Mouse (Mus musculus) ES-CJ7 (cell line): Measurements from ENCODE around the gene Sp2.

Experiments used
- DNase-seq: peaks from one replicate; pipeline ENCODE4 v3.0.0; 2011; ENCODE audit warnings: low read depth, low spot score

The Sp2 gene

DNA sequence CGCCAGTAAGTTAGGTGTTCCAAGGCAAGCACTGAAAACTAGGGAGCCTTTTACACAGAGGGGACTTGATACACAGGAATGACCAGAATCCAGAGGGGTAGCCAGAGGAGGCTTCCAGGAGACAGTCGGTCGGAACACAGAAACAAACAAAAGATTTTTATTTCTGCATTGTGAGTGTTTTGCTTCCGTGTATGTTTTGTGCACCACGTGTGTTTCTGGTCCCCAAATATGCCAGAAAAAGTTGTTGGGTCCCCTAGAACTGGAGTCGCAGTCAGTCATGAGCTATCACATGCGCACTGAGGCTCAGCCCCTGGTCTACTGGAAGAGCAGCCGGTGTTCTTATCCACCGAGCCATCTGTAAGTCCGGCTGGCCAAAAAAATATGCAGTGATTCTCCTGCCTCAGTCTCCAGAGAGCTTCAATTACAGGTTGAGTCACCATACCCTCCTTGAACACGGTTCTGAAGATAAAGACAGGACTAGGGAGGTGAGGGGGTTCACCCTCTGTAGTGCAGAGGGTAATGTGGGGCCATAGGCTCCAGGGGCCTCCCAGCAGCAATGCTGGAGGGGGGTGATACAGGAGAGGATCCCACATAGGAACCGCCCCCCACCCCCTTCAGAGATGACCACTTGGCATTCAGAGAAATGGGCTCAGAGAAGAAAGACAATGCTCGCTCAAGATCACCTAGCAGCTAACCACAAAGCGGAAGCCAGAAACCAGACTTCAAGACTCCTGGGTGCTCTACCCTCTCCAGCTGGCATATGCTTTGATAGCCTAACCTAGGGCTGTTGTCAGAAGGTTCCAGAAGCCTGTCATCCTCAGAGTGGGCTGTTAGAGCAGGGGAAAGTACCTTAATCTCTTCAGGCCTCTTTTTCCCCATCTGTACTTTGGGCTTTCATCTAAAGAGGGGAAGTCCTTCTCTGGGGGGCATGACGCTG is 13.3 kb upstream of the Sp2 start:
- DNase-seq: no peak

DNA sequence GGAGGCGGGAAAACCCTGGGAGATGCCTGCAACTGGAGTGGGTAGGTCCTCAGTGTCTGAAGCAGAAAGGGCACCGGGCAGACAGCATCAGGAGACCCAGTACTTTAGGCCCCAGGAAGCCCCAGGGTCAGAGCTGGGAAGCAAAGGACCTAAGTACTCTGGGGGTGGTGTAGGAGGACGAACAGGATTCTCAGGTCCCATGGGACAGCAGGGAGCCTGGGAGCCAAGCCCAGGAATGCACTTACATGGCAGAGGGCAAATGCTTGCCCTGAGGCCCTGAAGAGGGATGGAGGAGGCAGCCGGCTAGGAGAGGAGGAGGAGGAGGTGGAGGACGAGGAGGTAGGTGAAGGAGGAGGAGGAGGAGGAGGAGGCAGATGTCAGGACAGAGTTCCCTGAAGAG is 12.3 kb upstream of the Sp2 start:
- no peak for DNase-seq

DNA sequence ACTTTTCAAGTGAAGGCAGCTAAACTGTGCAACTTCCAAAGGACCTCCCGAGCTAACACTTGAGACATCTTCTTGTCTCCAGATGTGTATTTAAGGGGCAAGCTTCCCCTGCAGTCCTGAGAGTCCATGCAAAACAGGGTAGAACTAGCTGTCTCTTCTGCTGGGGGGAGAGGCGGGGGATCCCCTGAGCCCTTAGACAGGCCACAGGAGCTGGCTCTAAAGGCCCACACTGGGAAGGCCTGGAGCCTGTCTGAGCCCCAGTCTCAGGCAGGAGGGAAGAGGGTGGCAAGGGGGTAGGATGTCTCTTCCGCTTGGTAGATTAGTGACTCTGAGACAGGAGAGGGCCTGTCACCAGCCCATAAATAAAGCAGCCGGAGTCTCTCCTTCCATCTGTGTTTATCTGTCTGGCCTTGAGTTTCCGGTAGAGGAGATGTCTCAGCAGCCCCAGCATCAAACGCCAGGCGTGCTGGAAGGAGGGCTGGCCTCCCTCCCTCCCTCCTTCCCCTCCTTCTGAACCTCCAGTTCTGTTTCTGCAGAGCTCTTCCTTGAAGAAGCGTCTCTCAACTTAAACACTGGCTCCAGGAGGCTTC is 10.1 kb upstream of the Sp2 start:
- no peak for DNase-seq

DNA sequence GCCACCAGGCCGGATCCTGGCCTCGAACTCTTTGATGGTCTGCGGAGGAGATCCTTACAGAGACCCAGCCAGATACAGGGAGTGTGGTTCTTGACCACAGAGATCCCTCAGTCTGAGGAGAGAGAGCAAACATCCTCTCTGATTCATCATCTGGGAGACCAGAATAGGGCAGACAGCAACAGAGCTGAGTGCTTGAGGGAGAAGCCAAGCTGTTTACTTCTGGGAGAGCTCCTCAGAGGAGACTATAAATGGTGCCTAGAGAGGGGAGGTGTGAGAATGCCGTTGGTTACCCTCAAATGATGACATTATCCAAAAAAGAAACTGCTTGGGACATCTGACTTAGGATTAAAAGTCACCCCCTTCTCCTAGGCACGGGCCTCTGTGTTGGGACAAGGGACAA is 8.7 kb upstream of the Sp2 start:
- DNase-seq: no peak

DNA sequence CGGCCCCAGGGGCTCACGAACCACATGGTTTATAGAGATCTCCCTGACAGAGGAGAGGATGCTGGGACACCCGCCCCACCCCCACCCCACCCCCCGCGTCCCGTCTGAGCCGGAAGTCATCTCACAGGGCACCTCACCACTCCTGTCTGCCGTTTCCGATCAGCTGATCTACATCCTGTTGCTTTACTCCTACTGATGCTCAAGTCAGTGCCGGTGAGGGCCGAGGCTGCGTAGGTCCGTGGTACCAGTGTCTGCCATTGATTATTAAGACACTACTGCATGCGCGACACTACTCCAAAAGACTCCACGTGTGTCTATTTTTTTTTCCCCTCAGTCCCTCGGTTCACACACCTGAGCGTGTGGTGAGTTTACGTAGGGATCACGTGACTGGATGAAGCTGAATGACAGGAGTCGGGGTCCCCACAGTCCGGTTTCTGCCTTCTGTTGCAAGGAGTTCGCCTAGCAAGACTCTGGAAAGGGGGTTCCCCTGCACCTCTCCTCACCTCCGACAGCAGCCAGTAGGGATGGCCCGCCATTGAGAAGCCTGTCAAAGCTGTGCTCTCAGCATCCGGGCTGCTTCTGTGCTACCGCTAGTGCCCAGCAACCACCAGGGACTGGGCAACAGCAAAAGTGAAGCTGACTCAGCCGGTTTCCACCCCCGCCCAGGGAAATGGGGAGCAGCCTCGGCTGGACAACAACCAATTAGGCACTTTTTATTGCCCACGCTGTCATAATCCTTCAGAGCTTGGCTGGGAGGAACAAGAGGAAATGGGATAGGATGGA is 5.3 kb upstream of the Sp2 start:
- peak; percentile 82 for DNase-seq

DNA sequence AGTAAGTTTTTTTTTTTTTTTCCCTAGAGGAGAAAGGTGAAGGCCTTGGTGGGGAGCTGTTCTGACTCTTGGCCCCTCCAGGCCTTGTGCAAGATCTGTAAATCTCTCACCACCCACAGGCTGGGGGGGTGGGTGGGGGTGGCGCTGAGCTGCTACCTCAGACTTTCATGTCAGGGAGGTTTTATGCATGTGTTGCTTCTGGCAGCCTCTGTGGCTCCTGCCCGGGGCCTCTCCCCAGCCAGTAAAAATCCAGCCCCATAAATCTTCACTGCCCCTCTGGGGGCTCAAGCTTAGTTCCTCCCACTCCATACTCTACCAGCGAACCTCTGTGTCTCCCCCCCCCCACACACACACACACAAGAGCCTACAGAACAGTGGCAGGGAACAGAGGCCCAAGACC is 3.7 kb upstream of the Sp2 start:
- no peak for DNase-seq

DNA sequence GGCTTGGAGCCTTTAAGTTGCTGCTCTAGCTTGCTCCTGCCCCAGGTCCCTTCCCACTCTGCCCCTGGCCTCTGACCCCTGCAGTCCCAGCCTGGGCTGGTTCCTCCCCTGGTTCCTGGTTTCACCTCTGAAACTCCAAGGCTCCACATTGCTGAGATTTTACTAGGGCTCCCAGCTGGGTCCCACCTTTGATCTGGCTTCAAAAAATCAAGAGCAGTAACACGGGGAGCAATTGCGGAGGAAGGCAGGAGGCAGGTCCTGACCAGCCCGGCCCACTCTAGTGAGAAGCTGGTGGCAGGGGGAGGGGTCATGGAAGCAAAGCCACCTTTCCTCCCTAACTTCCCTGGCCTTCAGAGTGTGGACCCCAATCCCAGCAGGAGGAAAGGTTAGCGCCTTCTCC is 2.1 kb upstream of the Sp2 start:
- no peak for DNase-seq

DNA sequence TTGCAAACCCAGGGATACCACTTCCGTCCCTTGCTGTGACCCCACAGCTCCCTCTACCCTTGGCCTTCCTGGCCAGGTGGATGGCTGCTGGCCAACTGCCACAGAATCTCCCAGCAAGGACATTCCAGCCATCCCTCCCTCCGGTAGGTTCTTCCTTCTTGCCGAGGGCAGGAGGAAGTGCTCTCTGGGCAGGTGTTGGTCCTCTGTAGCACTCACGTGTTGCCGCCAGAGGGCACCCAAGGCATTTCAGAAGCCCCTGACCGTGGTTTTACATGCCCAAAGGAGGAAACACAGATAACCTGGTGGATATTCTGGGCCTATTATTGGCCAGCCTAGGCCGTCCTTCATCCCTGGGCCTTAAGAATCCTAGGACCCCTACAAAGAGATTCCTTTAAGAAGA is 404 bp downstream of the Sp2 start:
- DNase-seq: peak; percentile 90

DNA sequence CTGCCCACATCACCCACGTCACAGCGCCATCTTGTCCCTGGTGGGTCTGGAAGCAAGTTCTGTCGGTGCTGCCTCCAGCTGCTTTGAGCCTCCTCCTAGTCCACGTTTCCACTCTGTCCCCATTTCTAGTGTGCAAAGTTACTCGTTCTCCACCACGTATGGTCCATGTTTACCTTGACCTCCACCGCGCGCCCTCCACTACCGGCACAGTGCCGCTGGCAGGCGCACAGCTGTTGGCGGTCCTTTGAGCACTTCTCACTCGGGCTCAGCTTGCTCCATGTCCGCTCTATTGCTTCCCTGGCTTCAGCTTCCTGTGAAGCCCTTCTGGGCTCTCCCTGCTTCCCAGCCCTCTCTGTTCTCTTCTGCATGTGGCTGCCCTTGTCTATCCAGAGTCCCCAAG is 1.3 kb downstream of the Sp2 start:
- no peak for DNase-seq

DNA sequence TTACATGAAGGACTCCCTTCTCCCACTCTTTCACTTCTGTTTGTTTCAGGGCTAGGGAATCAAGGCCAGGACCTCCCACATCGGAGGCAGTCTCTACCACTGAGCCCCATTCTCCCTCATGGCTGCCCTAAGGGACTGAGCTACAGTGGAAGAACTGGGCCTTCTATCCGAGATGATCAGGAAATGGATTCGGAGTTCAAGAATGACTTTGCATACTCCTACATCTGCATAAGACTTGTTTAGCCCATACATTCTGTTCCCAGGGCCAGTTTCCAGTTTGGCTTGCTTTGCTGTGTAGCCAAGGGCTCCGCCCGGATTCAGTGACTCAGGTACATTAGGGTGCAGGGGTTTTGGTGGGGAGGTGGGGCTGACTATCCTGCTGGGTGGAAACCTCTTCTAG is 2.7 kb downstream of the Sp2 start:
- peak; percentile 86 for DNase-seq

DNA sequence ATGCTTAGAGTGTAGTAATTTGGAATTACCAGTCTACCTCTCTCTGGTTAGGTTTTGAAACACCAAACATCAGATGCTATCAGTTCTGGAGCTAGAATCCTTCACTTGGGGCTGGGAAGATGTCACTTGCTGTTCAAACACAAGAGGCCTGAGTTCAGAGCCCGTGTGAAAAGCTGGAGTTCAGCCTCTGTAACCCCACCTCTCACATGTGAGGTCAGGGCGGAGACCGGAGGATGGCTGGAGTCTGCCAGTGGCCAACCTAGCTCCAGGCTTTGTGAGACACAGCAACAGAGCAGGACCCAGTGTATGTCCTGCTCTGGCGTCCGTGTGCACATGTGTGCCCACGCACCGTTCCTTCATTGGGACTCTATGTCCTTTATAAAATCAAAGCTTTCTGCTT is 3.4 kb downstream of the Sp2 start:
- peak; percentile 62 for DNase-seq

DNA sequence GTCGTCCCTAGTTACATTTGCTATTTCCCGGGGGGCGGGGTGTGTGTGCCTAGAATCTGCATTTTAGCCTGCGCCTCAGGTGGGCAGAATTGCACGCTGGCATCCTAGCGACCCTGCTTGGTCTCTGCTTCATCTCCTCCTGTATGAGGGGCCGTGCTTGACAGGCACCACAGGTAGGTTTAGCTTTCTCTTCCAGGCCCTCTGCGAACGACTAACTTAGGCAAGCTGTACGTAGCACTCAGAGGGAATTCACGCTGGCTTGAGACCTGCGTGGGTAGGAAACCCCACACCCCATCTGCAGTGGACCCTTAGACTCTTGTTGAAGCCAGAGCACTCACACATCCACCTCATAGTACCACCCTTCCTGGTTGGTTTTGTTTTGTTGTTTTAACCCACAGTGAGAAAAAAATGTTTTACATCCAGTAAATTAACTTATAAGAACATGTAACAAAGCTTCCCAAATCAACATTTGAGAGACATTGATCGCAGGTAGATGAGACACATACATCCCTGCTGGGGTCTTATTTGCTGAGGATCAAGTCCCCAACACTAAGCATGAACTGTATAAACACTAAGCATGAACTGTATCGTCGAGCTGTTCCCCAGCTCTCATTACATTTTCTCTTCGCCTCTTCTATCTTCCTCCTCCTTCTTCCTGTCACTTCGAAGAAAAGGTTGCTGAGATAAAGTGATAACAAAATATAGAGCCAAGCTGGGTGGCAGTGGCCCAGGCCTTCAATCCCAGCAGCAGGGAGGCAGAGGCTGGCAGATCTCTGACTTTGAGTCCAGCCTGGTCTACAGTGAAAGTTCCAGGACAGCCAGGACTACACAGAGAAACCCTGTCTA is 4.1 kb downstream of the Sp2 start:
- DNase-seq: no peak

DNA sequence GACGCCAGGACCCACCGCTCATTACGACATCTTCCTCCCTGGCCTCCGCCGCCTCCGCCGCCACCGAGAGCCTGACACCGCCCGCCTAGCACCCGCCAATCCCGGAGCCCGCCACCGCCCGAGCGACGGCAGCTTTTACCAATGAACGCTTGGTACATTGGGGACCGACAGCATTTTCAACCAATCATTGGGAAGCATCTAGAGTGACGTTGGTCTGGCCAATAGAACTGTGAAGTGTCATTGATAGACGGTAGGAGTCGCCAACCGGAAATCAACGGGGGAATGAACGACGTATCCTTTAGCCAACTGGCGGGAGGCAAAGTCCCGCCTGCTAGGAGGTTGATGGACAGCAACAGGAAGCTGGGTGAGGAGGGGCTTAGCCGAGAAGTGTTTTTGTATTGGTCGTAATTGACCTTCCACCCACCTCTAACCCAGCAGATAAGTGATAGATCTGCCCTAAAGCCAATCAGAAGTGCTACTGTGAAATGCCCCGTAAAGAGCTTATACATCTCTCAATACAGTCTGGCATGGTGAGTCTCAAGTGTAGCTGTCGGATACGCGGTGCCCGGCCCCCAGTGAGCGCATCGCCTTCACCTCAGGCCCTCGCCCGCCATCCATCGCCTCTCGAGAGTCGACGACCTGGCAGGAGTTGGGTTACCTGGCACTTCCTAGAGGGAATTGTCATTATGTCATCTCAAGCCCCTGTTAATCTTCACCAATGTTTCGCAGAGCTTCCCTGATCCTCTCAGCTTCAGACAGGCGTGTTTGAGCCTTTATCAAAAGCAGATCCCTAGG is 5.0 kb downstream of the Sp2 start:
- peak; percentile 100 for DNase-seq

DNA sequence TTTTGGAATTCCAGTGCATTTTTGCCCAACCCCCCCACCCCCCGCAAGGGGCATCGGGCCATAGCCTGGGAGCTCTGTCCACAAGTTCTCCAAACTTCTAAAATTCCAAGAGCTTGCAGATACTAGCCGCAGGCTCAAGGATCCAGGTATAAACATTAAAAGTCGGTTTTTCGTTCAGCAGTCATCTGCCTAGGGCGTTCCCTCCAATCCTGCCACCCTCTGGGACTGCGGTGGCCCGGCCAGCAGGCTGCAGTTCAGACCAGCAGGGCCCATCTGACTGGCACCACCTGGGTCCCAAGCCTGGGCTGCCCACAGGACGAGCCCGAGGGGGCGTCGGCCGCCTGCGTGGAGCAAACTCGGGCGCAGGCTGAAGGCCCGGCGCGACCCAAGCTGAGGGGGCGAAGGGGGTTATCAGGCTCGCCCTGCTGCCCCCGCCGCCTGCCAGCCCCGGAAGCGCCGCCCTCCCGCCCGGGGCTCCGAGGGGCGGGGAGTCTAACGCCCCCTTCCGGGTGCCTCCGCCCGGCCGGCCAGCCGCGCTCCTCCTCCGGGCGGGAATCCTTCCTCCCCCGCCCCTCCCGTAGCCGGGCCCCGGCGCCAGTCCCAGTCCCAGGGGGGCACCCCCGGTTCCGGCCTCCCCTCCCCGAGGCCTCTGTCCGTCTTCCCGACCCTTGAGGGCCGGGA is 5.7 kb downstream of the Sp2 start:
- peak; percentile 62 for DNase-seq

DNA sequence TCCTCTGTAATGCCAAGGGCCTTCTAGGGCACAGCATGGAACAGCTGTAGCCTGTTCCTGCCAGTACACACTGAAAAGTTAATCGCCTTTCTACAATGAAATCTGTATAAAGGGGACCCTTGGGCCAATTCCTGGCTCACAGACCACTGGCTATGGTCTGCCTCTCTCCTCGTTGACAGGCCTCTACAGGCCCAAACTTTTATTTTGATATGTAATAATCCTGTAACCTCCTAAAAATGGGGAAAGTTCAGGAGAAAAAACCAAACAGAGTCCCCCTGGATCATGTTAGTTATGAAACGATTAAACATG is 6.4 kb downstream of the Sp2 start:
- DNase-seq: no peak

DNA sequence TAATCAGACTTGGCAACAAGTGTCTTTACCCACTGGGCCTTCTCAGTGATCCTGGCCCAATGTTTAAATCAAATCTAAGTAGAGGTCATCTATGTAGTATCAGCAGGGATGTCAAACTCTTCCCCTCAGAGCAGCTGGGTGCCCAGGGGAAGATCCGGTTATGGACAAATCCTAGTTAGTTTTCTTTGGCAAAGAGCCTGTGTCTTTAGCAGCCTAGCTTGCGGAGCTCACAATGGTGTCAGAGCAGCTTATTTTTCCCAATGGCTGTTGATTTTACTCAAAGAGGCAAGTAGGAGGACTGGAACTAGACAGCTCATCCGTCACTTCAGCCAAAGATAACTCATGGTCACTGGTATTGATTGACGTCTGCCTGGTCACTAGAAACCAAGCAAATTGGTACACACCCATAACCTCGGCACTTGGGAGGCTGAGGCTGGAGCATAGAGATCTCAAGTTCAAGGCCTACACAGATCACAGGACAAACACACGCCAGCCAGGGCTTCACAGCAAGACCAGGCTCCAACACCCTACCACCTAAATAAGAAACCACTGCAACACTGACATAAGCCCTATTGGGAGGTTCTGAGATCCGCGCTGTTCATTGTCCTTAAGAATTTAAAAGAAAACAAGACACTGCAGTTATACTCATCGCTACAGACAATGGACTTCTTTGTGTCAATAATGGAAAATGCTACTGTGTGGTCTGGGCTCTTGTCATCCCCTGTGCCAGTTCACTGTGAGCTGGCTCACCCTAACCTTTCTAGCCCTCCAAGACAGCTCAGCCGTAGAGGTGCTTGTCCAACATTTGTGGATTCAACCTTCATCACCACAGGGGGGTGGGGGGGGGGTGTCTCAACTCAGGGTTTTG is 7.0 kb downstream of the Sp2 start:
- DNase-seq: peak; percentile 57

DNA sequence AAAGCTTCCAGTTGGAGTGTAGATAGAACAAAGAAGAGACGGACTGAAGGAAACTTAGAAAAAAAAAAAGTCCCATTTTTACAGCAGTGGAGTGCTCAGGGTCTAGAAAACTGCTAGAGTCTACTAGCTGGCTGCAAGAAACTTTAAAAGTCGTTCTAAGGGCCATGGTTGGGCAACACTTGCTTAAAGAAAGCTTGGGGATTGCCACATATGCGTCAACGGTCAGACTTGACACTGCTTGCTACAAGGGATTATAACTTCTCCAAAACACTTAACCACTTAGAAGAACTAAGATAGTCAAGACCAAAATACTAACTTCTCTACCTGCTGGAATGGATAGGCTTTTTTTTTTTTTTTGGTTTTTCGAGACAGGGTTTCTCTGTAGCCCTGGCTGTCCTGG is 7.9 kb downstream of the Sp2 start:
- no peak for DNase-seq

DNA sequence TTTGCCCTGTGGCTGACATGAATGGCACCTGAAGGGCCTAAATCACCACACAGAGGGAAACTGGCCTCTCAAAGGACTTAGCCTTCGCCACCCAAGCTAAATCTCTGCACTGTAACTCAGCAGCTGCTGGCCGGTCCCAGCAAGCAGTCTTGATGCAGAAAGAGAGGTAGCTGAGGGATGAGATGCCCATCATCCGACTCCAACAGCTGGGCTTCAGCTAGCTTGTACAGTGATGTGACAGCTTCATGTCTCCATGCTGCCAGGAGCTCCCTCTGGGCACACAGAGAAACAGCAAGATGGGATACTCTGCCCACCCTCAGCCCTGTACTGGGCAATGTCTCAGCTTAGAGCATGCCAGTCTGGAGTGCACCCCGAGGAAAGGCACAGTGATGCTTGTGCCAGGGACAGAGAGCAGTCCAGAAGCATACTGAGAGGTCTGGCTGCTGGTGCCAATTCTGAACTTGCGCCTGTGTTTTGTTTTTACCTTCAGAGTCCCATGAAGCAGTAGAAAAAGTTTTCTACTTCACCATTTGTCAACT is 9.3 kb downstream of the Sp2 start:
- DNase-seq: no peak

DNA sequence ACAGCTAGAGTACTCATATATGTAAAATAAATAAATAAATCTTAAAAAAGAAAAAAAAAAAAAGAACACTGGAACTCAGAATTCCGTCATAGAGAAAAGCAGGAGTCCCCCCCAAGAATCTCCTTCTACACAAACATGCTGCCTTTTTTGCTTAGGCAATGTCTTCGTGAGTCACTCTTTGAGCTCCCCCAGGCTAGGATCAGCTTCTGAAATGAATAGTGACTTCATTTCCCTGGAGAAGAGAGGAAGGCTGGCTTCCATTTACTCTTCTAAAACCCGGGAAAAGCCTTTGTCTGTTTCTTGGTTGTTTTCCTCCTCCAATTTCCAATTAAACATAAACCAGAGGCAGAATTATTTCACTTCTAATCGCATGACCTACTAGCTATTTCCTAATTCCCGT is 9.9 kb downstream of the Sp2 start:
- no peak for DNase-seq
